Mouse (Mus musculus) heart, adult 2 months (tissue): ENCODE measurements around the gene Gpr119.

Experiments used
- CTCF ChIP-seq: fragments of 200-600 bp; IDR thresholded peaks from 2 replicates; pipeline ENCODE4 v1.8.1; 2022; ENCODE audit warnings: antibody characterized with exemption, mild to moderate bottlenecking, moderate library complexity
- POLR2A ChIP-seq: fragments of 200-500 bp; IDR thresholded peaks from 2 replicates; pipeline ENCODE4 v1.6.1; 2011; ENCODE audit warnings: mild to moderate bottlenecking, low read depth, low read length, control low read depth; ENCODE audit not compliant: insufficient read depth

DNA sequence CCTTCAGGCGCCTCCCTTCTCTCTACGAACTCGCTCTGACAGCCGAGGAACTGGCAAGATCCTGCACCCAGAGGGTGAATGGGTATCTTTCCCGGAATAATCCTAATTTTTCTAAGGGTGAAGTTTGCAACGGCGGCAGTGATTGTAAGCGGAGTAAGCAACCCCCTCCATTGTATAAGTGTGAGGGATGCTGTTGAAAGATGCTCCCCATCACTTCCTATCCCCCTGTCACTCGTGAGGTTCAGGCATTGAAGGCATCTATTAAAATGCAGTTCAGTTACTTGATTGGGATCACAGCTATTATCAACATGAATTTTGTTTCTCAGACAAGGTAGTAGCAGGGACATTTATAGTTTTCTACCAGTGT is 50.2 kb downstream of the Gpr119 start:
- TF ChIP-seq POLR2A (no peak), CTCF (no peak)
